Mouse (Mus musculus) E14TG2a.4 (cell line): Measurements from ENCODE around the gene Astn1.

ENCODE experiments used
- H3K27me3 ChIP-seq: 2 replicates; pipeline ENCODE4 v1.6.1; 2014; ENCODE audit warnings: low read length, control low read depth; ENCODE audit not compliant: insufficient read depth
- H3K36me3 ChIP-seq: 2 replicates; pipeline ENCODE4 v1.6.1; 2014; ENCODE audit warnings: low read length, control low read depth; ENCODE audit not compliant: insufficient read depth
- H3K4me1 ChIP-seq: replicated peaks from 2 replicates; pipeline ENCODE4 v1.6.1; 2014; ENCODE audit warnings: low read depth, low read length, control low read depth
- H3K4me3 ChIP-seq: replicated peaks from 2 replicates; pipeline ENCODE4 v1.5.1; 2014; ENCODE audit warnings: mild to moderate bottlenecking, low read length
- H3K9me3 ChIP-seq: 2 replicates; pipeline ENCODE4 v1.6.1; 2014; ENCODE audit warnings: low read length, control low read depth
- CTCF ChIP-seq: conservative IDR thresholded peaks from 2 replicates; pipeline ENCODE4 v1.5.1; 2014; ENCODE audit warnings: low read length
- NANOG ChIP-seq: IDR thresholded peaks from 2 replicates; pipeline ENCODE4 v1.6.1; 2014; ENCODE audit warnings: borderline replicate concordance, low read length, mixed read lengths
- POU5F1 ChIP-seq: IDR thresholded peaks from 2 replicates; pipeline ENCODE4 v1.6.1; 2014; ENCODE audit warnings: low read length, borderline replicate concordance

The Astn1 gene

GRCm38 (mm10) chr1:158516558-158516957 lies 154.5 kb downstream of the Astn1 start:
- H3K4me1 ChIP-seq = no peaks in the 10 kb centered on the region
- H3K27me3 ChIP-seq = no peaks in the 10 kb centered on the region
- H3K9me3 ChIP-seq = no peaks in the 10 kb centered on the region
- no peaks in the 10 kb centered on the region for H3K36me3 ChIP-seq
- no peak overlapping the region for H3K4me3 ChIP-seq
- no peak for TF ChIP-seq NANOG
- TF ChIP-seq POU5F1 = no peak
- TF ChIP-seq CTCF = no peak

- H3K4me1 ChIP-seq = no peaks in the 10 kb centered on the region
- no peaks in the 10 kb centered on the region for H3K36me3 ChIP-seq
- H3K9me3 ChIP-seq = no peaks in the 10 kb centered on the region
- no peak for TF ChIP-seq CTCF
- no peak for TF ChIP-seq POU5F1
- no peak for TF ChIP-seq NANOG
- H3K27me3 ChIP-seq = no peaks in the 10 kb centered on the region
- no peak overlapping the region for H3K4me3 ChIP-seq
Measured at GRCm38 (mm10) chr1:158536195-158536594, 174.1 kb downstream of the Astn1 start.

- H3K36me3 ChIP-seq = no peaks in the 10 kb centered on the region
- no peaks in the 10 kb centered on the region for H3K9me3 ChIP-seq
- H3K4me3 ChIP-seq = no peak overlapping the region
- no peaks in the 10 kb centered on the region for H3K4me1 ChIP-seq
- H3K27me3 ChIP-seq = no peaks in the 10 kb centered on the region
- no peak for TF ChIP-seq POU5F1
Measured at GRCm38 (mm10) chr1:158536867-158537266, 174.8 kb downstream of the Astn1 start.

GRCm38 (mm10) chr1:158545095-158545494 lies 183.0 kb downstream of the Astn1 start:
- TF ChIP-seq NANOG = no peak
- no peak for TF ChIP-seq POU5F1
- no peak for TF ChIP-seq CTCF
- Histone ChIP-seq H3K9me3 (no peaks in the 10 kb centered on the region), H3K36me3 (no peaks in the 10 kb centered on the region), H3K27me3 (no peaks in the 10 kb centered on the region), H3K4me1 (no peaks in the 10 kb centered on the region), H3K4me3 (no peak overlapping the region)

- Histone ChIP-seq H3K4me3 (no peak overlapping the region), H3K9me3 (no peaks in the 10 kb centered on the region), H3K36me3 (no peaks in the 10 kb centered on the region), H3K4me1 (no peaks in the 10 kb centered on the region), H3K27me3 (no peaks in the 10 kb centered on the region)
- no peak for TF ChIP-seq POU5F1
- TF ChIP-seq NANOG = no peak
- no peak for TF ChIP-seq CTCF
Measured at GRCm38 (mm10) chr1:158546513-158546912, 184.4 kb downstream of the Astn1 start.

- Histone ChIP-seq H3K9me3 (no peaks in the 10 kb centered on the region), H3K4me3 (no peak overlapping the region), H3K27me3 (no peaks in the 10 kb centered on the region), H3K36me3 (no peaks in the 10 kb centered on the region), H3K4me1 (no peaks in the 10 kb centered on the region)
- no peak for TF ChIP-seq POU5F1
- no peak for TF ChIP-seq CTCF
- TF ChIP-seq NANOG = no peak
Measured at GRCm38 (mm10) chr1:158547592-158548211, 185.6 kb downstream of the Astn1 start.

- Histone ChIP-seq H3K9me3 (no peaks in the 10 kb centered on the region), H3K36me3 (no peaks in the 10 kb centered on the region), H3K4me1 (no peaks in the 10 kb centered on the region), H3K27me3 (no peaks in the 10 kb centered on the region), H3K4me3 (no peak overlapping the region)
- TF ChIP-seq NANOG (no peak), CTCF (no peak), POU5F1 (no peak)
Measured at GRCm38 (mm10) chr1:158548319-158548718, 186.2 kb downstream of the Astn1 start.

- H3K9me3 ChIP-seq = no peaks in the 10 kb centered on the region
Measured at GRCm38 (mm10) chr1:158549616-158550015, 187.5 kb downstream of the Astn1 start.

GRCm38 (mm10) chr1:158551951-158552350 lies 189.9 kb downstream of the Astn1 start:
- H3K4me3 ChIP-seq = no peak overlapping the region
- no peaks in the 10 kb centered on the region for H3K27me3 ChIP-seq
- no peaks in the 10 kb centered on the region for H3K36me3 ChIP-seq
- no peaks in the 10 kb centered on the region for H3K4me1 ChIP-seq
- no peak for TF ChIP-seq POU5F1
- TF ChIP-seq NANOG = no peak
- no peak for TF ChIP-seq CTCF
- no peaks in the 10 kb centered on the region for H3K9me3 ChIP-seq

More at GRCm38 (mm10) chr1:158549616-158550015, 187.5 kb downstream of the Astn1 start:
- Histone ChIP-seq H3K4me1 (no peaks in the 10 kb centered on the region), H3K4me3 (no peak overlapping the region), H3K36me3 (no peaks in the 10 kb centered on the region), H3K27me3 (no peaks in the 10 kb centered on the region)
- TF ChIP-seq NANOG (no peak), CTCF (no peak), POU5F1 (no peak)

GRCm38 (mm10) chr1:158553341-158553740 lies 191.3 kb downstream of the Astn1 start:
- no peaks in the 10 kb centered on the region for H3K36me3 ChIP-seq
- H3K27me3 ChIP-seq = no peaks in the 10 kb centered on the region
- H3K9me3 ChIP-seq = no peaks in the 10 kb centered on the region
- TF ChIP-seq POU5F1 = no peak
- TF ChIP-seq CTCF = no peak
- TF ChIP-seq NANOG = no peak
- H3K4me3 ChIP-seq = no peak overlapping the region
- no peaks in the 10 kb centered on the region for H3K4me1 ChIP-seq
